Mouse (Mus musculus): ENCODE data around the gene Fcor. TPM values are rescaled to one million over a fixed set of nuclear protein-coding genes. Genes with fewer than 3 reads are reported as not detected.

Fcor gene
- polyA plus RNA-seq, 1 experiment from 2014 or later, result 24.9 TPM

DNA sequence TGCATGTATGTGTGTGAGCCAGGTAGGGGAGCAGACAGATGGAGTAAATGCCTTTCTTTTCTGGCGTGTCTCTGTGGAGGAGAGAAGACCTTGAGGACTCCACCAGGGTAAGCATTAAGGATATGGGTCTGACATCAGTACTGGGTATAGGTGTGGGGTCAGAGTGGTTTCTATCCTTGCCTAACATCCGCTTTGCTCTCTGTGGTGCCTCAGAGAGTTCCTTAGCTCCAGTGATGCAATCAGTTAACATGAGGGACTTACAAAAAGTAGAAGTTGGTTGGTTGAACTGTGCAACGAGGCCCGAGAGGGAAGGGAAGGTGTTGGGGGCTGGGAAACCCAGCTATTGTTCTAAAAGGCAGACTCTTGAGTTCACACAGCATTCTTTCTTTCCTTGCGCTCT, 7.8 kb downstream of the Fcor start:
- no peak overlapping the region for H3K9ac ChIP-seq
- no peak for ATAC-seq (ENCODE audit: low FRiP score, low read depth)

DNA sequence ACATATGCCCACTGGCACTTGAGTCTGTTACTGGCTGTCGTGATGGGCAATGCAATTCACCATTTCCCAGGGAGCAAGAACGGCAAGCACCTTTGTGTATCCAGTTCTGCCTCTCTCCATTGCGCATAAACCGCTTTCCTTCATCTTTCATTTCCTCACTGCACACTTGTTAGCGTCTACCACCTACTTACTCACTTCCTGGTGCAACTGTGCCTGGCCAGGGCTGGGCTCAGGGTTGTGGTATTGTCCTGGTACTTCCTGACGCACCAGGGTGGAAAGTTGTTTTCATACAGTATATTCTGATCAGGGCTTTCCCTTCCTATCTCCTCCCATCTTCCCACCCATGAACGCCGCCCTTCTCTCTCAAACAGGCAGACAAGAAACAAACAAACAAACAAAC, 11.3 kb downstream of the Fcor start:
- Histone ChIP-seq H3K9me3 (no peaks in the 10 kb centered on the region), H3K4me1 (replicated peaks) (no peaks in the 10 kb centered on the region; the same call in 1 of the 2 replicates), H3K4me3 (no peak overlapping the region), H3K9ac (no peak overlapping the region), H3K27ac (replicated peaks) (no peak overlapping the region), H3K4me2 (no peak overlapping the region), H3K27me3 (no peaks in the 10 kb centered on the region), H3K36me3 (no peaks in the 10 kb centered on the region)
- no peak for ATAC-seq (ENCODE audit: low FRiP score, low read depth)
- 82% methylated on average over 8 of the region's 8 CpGs for WGBS

More for the DNA sequence above, 7.8 kb downstream of the Fcor start:
- Histone ChIP-seq H3K36me3 (no peaks in the 10 kb centered on the region), H3K4me1 (replicated peaks) (no peaks in the 10 kb centered on the region), H3K27me3 (no peaks in the 10 kb centered on the region), H3K9me3 (no peaks in the 10 kb centered on the region), H3K4me2 (no peak overlapping the region), H3K27ac (replicated peaks) (no peak overlapping the region), H3K4me3 (no peak overlapping the region)
- whole genome bisulfite sequencing, result 83% methylated on average over 5 of the region's 5 CpGs

- no peaks in the 10 kb centered on the region for H3K9me3 ChIP-seq
- H3K36me3 ChIP-seq, result no peaks in the 10 kb centered on the region
- WGBS, result 23% methylated on average over 7 of the region's 7 CpGs
- H3K27me3 ChIP-seq, result no peaks in the 10 kb centered on the region
- no peak overlapping the region for H3K27ac ChIP-seq (replicated peaks)
- ATAC-seq (ENCODE audit: low FRiP score, low read depth), result peak; percentile 64
- H3K9ac ChIP-seq, result no peak overlapping the region
- H3K4me1 ChIP-seq (replicated peaks), result no peaks in the 10 kb centered on the region; the same call in 1 of the 2 replicates
- H3K4me3 ChIP-seq, result no peak overlapping the region
- H3K4me2 ChIP-seq, result 0 out of 2 replicates have a peak overlapping the region, but pooled peaks have one; percentile 10
Measured at GRCm38 (mm10) chr8:3656725-3657381, 15.3 kb downstream of the Fcor start.

- H3K9ac ChIP-seq, result no peak within 1 kb of the TSS
- H3K9me3 ChIP-seq, result no peaks in the 10 kb centered on the region
- no peak within 1 kb of the TSS for H3K4me3 ChIP-seq
- no peaks in the 10 kb centered on the region for H3K36me3 ChIP-seq
- no peak within 1 kb of the TSS for H3K27ac ChIP-seq (replicated peaks)
- WGBS, result 67% methylated on average over 3 of the region's 3 CpGs
- H3K27me3 ChIP-seq, result no peaks in the 10 kb centered on the region
- H3K4me2 ChIP-seq, result no peak within 1 kb of the TSS
- no peak for ATAC-seq (ENCODE audit: low FRiP score, low read depth)
- no peaks in the 10 kb centered on the region; the same call in 1 of the 2 replicates for H3K4me1 ChIP-seq (replicated peaks)
Measured at GRCm38 (mm10) chr8:3655526-3655925, 16.6 kb downstream of the Fcor start, which contains the start of gene Retn. TSS of gene Retn (plus strand) at chr8:3655770.

DNA sequence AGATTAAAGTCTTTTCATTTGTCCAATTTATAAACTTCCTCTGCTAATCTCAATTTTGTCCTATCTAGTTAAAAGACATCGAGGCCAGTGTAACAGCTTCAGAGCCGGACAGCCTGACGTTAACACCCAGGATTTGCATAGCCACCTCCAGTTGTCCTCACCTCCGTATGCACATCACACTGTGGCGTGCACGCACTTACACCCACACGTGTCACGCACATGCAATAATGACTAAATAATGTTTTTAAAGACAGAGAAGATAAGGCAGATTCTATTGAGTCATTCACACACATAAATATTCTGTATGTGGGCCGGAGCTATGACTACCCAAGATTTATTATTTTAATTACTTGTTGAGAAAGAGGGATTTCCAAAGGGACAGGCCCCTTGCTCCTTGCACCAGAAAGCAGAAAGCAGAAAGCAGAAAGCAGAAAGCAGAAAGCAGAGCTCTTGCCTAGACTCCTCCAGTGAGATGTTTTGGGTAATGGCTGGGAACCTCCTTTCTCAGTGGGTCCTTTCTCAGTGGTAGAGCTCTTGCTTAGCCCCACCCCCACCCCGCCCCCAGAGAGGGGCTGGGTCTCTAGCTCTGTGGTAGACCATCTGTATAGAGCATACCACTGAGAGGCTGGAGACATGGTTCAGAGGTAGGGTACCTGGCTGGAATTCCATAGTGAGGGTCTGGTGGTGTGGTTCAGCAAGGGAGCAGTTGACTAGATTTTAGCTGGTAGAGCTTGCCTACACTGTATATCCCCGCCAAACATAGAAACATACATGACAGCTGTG, 17.2 kb downstream of the Fcor start:
- no peaks in the 10 kb centered on the region; the same call in 1 of the 2 replicates for H3K4me1 ChIP-seq (replicated peaks)
- no peak overlapping the region for H3K4me3 ChIP-seq
- WGBS, result 77% methylated on average over 11 of the region's 11 CpGs
- no peaks in the 10 kb centered on the region for H3K9me3 ChIP-seq
- no peaks in the 10 kb centered on the region for H3K27me3 ChIP-seq
- ATAC-seq (ENCODE audit: low FRiP score, low read depth), result no peak
- H3K9ac ChIP-seq, result no peak overlapping the region
- no peak overlapping the region for H3K4me2 ChIP-seq
- H3K36me3 ChIP-seq, result no peaks in the 10 kb centered on the region
- no peak overlapping the region for H3K27ac ChIP-seq (replicated peaks)

DNA sequence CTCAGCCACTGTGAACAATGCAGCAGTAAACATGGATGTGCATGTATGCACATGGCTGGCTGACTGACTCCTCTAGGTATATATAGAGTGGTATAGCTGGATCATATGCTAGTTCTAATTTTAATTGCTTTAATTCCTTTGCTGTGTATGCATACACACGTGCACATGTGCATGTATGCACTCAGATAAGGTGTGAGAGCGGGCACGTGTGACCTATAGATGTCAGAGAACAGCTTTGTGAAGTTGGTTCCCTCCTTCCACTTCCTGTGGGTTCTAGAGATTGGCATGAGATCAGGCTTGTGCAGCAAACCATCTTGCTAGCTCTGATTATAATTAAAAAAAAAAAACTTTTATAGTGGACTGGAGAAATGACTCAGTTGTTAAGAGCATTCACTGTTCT, 19.3 kb downstream of the Fcor start:
- ATAC-seq (ENCODE audit: low FRiP score, low read depth), result no peak
- H3K27me3 ChIP-seq, result no peaks in the 10 kb centered on the region
- no peaks in the 10 kb centered on the region for H3K36me3 ChIP-seq
- H3K4me3 ChIP-seq, result no peak overlapping the region
- no peak overlapping the region for H3K4me2 ChIP-seq
- H3K27ac ChIP-seq (replicated peaks), result no peak overlapping the region
- WGBS, result 72% methylated on average over 3 of the region's 3 CpGs
- H3K9ac ChIP-seq, result no peak overlapping the region
- no peaks in the 10 kb centered on the region; the same call in 1 of the 2 replicates for H3K4me1 ChIP-seq (replicated peaks)
- no peaks in the 10 kb centered on the region for H3K9me3 ChIP-seq

DNA sequence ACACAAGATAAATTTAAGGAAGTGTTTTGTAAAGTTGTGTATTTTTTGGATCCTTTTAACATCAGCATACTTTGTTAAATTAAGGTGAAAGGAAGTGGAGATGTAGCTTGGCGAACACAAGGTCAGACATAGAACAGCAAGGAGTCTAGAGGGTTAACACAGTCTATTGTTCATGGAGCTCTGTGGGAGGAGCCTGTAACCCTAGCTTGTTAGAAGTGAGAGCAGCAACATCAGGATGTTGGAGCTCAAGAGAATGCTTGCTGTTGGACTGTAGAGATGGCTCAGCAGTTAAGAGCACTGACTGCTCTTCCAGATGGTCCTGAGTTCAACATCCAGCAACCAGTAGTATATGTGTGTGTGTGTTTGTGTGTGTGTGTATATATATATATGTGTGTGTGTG, 23.2 kb downstream of the Fcor start:
- Histone ChIP-seq H3K4me2 (no peak overlapping the region), H3K9ac (no peak overlapping the region), H3K4me1 (replicated peaks) (no peaks in the 10 kb centered on the region), H3K27ac (replicated peaks) (no peak overlapping the region), H3K36me3 (no peaks in the 10 kb centered on the region), H3K27me3 (no peaks in the 10 kb centered on the region), H3K4me3 (no peak overlapping the region), H3K9me3 (no peaks in the 10 kb centered on the region)
- WGBS, result 40% methylated on average over 1 of the region's 1 CpGs
- ATAC-seq (ENCODE audit: low FRiP score, low read depth), result no peak

GRCm38 (mm10) chr8:3648268-3648667, 23.9 kb downstream of the Fcor start:
- no peaks in the 10 kb centered on the region for H3K9me3 ChIP-seq
- H3K4me2 ChIP-seq, result no peak overlapping the region

DNA sequence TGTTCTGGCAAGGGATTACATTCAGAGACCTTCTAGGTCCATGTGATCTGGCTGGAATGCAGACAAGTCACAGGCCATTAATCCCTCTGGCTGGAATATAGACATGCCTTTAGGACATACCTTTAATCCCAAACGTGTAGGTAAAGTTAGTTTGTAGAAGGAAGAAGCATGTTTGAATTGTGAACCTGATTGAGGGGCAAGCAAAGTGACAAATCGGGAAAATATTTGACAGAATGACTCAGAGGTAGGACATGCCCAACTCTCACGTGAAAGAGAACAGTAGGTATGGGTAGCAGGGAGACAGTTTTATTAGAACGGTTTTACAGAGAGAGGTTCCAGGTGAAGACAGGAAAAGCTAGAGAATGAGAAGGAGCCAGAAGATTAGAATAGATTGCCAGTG, 24.6 kb downstream of the Fcor start:
- no peaks in the 10 kb centered on the region for H3K9me3 ChIP-seq
- no peak for ATAC-seq (ENCODE audit: low FRiP score, low read depth)
- no peak overlapping the region for H3K9ac ChIP-seq
- H3K27ac ChIP-seq (replicated peaks), result no peak overlapping the region
- no peak overlapping the region for H3K4me3 ChIP-seq
- H3K27me3 ChIP-seq, result no peaks in the 10 kb centered on the region
- H3K36me3 ChIP-seq, result no peaks in the 10 kb centered on the region
- WGBS, result 85% methylated on average over 4 of the region's 4 CpGs
- H3K4me1 ChIP-seq (replicated peaks), result no peaks in the 10 kb centered on the region
- H3K4me2 ChIP-seq, result no peak overlapping the region

More at GRCm38 (mm10) chr8:3648268-3648667, 23.9 kb downstream of the Fcor start:
- Histone ChIP-seq H3K27me3 (no peaks in the 10 kb centered on the region), H3K27ac (replicated peaks) (no peak overlapping the region), H3K4me1 (replicated peaks) (no peaks in the 10 kb centered on the region), H3K36me3 (no peaks in the 10 kb centered on the region), H3K4me3 (no peak overlapping the region), H3K9ac (no peak overlapping the region)
- 62% methylated on average over 2 of the region's 2 CpGs for WGBS
- no peak for ATAC-seq (ENCODE audit: low FRiP score, low read depth)

- Histone ChIP-seq H3K4me3 (no peak overlapping the region), H3K9me3 (no peaks in the 10 kb centered on the region), H3K4me1 (replicated peaks) (no peaks in the 10 kb centered on the region), H3K36me3 (no peaks in the 10 kb centered on the region), H3K9ac (no peak overlapping the region), H3K27ac (replicated peaks) (no peak overlapping the region), H3K4me2 (no peak overlapping the region), H3K27me3 (no peaks in the 10 kb centered on the region)
- ATAC-seq (ENCODE audit: low FRiP score, low read depth), result no peak
- 85% methylated on average over 6 of the region's 6 CpGs for WGBS
Measured at GRCm38 (mm10) chr8:3646824-3647531, 25.2 kb downstream of the Fcor start.

DNA sequence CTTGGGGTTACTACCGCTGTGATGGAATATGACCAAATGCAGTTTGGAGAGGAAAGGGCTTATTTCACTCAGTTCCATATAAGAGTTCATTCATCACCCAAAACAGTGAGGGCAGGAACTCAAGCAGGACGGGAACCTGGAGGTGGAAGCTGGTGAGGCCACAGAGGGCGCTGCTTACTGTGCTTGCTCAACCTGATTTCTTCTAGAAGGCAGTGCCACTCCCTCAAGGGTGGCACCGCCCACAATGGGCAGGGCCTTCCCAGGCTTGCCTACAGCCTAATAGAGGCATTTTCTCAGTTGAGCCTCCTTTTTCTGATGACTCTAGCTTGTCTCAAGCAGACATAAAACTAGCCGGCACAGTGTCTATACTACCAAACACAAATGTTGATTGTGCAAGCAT, 26.4 kb downstream of the Fcor start:
- no peak overlapping the region for H3K4me3 ChIP-seq
- H3K27ac ChIP-seq (replicated peaks), result no peak overlapping the region
- 25% methylated on average over 5 of the region's 5 CpGs for WGBS
- no peak overlapping the region for H3K4me2 ChIP-seq
- H3K9me3 ChIP-seq, result no peaks in the 10 kb centered on the region
- H3K9ac ChIP-seq, result no peak overlapping the region
- ATAC-seq (ENCODE audit: low FRiP score, low read depth), result no peak
- no peaks in the 10 kb centered on the region for H3K27me3 ChIP-seq
- no peaks in the 10 kb centered on the region for H3K4me1 ChIP-seq (replicated peaks)
- H3K36me3 ChIP-seq, result no peaks in the 10 kb centered on the region

DNA sequence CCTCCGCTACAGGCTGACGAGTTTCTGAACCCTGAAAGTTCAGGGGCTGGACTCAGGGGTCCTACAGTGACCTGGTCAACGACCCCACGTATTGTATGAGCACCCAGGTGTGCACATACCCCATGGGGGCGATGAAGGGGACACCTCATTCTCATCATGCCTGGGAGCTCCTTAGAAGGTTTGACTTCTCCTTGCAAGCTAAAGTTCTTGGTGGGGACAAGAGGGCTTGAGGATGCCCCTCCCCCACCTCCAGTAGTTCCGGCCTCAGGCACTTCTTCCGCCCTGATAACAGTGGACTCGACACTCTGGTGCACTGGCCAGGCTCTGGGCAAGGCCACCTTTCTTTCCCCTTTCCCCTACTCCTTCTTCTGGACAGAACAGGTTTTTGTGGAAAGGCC, 40.7 kb downstream of the Fcor start:
- peak overlapping the region; percentile 34; the same call in 1 of the 2 replicates for H3K9ac ChIP-seq
- peak; percentile 15; the same call in 1 of the 2 replicates for ATAC-seq (ENCODE audit: low FRiP score, low read depth)
- H3K4me2 ChIP-seq, result peak overlapping the region; percentile 78
- H3K27me3 ChIP-seq, result no peaks in the 10 kb centered on the region
- peaks cover 10% of the 10 kb centered on the region for H3K4me1 ChIP-seq (replicated peaks)
- H3K27ac ChIP-seq (replicated peaks), result no peak overlapping the region
- no peaks in the 10 kb centered on the region for H3K9me3 ChIP-seq
- H3K36me3 ChIP-seq, result no peaks in the 10 kb centered on the region
- 28% methylated on average over 8 of the region's 8 CpGs for WGBS
- H3K4me3 ChIP-seq, result peak overlapping the region; percentile 46

Data from hindbrain, embryonic 15.5 days (tissue).